Mouse (Mus musculus): ENCODE data around the gene Tmem273.

Tmem273 gene

GRCm38 (mm10) chr14:32859831-32860569, 74.2 kb downstream of the Tmem273 start:
- ATAC-seq (ENCODE audit: low TSS enrichment) = no peak

GRCm38 (mm10) chr14:32861149-32861581, 75.4 kb downstream of the Tmem273 start:
- no peak for ATAC-seq (ENCODE audit: low TSS enrichment)

GRCm38 (mm10) chr14:32861656-32862055, 75.9 kb downstream of the Tmem273 start:
- ATAC-seq (ENCODE audit: low TSS enrichment) = no peak

GRCm38 (mm10) chr14:32865331-32865730, 79.6 kb downstream of the Tmem273 start:
- no peak for ATAC-seq (ENCODE audit: low TSS enrichment)
